Mouse (Mus musculus) adrenal gland, postnatal 25 days (tissue): Measurements from ENCODE around the gene Plekhg6. TPM values are rescaled to one million over a fixed set of nuclear protein-coding genes. Genes with fewer than 3 reads are reported as not detected.

Experiments
- DNase-seq: peaks from one replicate; pipeline ENCODE4 v3.0.0; 2021; ENCODE audit warnings: mixed read lengths
- total RNA-seq: library from RNA; stranded (reverse); gene quantifications from 2 replicates; pipeline ENCODE4 v1.2.3, GENCODE M21; 2021

The Plekhg6 gene
- total RNA-seq, 1 experiment from 2014 or later = 0.30 TPM

DNA sequence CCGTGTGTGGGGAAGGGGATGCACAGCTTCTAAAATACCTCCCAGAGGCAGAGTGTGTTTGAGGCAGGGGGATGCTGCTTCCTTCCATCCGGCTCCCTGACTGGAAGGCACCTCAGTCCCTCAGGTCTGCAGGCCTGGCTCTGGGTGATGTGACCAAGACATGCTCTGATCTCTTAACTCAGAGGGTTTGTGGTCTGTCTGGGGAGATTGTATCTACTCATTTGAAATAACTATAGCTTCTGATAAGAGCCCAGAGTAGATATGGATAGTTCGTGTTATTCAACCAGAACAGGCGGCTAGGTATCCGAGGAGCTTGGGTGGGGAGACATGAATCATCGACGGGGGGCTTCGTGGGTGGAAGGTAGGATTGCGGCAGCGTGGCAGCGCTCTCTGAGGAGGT is 27.4 kb downstream of the Plekhg6 start:
- no peak for DNase-seq

DNA sequence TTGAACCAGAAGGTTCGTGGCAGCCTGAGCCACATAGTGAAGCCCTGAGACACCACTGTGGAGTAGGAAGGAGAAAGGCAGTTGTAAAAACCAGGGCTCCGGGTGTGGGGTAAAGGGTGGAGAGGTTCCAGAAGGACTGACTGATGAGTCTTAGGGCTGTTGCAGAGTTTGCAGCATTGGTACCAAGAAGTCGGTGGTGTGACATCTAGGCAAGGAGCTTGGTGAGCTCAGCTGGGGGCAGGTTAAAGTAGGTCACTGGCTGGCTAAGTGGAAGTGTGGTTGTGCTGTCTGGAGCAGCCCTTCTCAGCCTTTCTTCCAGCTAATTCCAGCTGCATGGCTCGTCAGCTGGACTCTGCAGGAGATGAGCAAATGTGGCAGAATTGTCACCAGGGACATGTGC is 27.8 kb downstream of the Plekhg6 start:
- DNase-seq = no peak

DNA sequence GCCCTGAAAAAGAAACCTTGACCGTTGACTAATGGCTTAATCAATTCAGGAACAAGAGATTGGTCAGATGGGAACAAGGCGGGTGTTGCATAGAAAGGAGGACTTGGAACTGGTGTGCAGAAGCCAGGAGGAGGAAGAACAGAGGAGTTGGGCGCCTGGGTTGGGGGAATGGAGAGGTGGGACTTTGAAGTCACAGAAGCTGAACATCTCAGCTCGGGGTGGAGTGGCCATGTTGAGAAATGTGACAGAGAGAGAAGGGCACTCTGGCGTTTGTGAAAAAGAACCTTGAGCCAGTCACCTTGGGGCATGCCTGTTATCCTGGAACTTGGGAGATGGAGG is 28.6 kb downstream of the Plekhg6 start:
- no peak for DNase-seq

- peak; percentile 69 for DNase-seq
These were observed 29.1 kb downstream of the Plekhg6 start for GRCm38 (mm10) chr6:125351368-125352045.

- no peak for DNase-seq
These were observed 29.6 kb downstream of the Plekhg6 start for GRCm38 (mm10) chr6:125350995-125351324.

DNA sequence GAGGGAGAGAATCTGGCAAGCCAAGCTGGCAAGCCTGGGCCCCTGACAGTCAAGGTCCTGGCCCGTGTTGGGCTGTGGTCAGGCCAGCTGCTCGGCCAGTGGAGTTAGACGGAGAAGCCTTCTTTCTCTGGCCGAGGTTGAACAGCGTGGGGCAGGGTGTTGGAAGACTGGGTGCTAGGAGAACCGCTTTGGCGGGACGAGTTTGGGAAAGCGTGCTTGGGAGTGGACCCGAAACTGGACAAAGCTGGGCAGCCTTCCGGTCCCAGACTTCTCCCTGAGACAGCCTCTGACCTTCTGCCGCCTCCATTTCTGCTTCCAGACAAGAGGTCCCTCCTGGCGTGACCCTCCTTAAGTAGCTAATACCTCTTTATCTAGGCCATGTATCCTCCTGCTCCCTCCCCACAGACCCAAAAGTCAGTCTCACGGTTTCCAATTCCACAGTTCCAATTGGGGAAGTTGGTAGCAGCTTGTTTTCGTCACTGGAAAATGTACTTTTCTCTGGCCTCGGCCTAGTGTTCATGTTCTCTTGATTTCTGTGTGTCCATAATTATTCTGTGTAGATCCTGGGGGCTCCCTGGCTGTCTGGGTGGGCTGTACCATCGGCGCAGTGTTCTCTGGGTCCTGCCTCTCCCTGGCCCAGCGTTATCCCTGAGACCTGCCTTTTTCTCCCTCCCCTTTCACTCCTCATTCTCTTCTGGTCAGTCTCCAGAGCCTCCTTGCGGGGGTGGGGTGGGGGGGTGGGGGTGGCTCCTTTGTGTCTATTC is 30.2 kb downstream of the Plekhg6 start:
- DNase-seq = peak; percentile 55

DNA sequence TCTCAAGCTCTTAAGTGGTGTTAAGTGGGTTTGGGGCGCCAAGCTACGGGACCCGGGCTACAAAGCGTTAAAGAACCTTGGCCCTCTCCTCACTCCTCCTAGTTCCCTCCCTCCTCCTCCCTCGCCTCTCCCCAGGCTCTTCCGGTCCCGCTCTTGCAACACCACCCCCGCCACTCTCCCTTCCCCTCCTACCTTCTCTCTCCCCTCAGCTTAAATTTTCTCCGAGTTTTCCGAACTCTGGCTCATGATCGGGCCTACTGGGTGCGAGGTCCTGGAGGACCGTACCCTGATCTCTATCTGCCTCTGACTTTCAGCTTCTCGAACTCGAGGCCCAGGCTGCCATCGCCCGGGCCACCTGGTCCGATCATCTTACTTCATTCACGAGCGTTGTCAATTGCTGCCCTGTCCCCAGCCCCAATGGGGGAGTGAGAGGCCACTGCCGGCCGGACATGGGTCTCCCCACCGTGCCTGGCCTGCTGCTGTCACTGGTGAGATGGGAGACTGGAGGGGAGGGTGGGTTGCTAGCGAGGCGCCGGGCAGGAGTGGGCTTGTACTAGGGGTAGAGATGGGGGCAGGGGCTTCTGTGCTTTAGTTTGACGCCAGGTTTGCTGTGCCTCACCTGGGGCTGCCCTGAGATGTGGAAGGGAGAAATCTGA is 30.9 kb downstream of the Plekhg6 start:
- DNase-seq = peak; percentile 69

GRCm38 (mm10) chr6:125348721-125349574 is 31.6 kb downstream of the Plekhg6 start, which contains the start of gene Tnfrsf1a:
Gene Tnfrsf1a, plus strand, starts transcription at chr6:125349362.
- DNase-seq = no peak

DNA sequence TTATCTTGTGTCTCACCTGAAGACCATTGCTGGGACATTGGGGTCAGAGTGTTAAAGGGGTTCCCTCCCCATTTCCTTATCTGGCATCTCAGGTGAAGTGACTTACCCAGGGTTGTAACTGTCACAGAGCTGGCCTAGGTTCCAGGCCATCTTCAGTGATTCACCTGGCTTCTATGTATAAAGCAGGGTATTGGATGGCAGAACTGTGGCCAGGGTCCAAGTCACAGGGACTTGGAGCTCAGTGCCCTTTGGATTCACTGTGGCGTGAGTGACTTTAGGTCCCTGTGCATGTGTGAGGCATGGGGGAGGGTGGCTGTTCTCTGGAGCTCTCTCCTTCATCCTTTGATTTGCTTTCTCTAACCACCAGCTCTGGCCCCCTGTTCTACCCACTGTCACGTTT is 34.6 kb downstream of the Plekhg6 start:
- no peak for DNase-seq

DNA sequence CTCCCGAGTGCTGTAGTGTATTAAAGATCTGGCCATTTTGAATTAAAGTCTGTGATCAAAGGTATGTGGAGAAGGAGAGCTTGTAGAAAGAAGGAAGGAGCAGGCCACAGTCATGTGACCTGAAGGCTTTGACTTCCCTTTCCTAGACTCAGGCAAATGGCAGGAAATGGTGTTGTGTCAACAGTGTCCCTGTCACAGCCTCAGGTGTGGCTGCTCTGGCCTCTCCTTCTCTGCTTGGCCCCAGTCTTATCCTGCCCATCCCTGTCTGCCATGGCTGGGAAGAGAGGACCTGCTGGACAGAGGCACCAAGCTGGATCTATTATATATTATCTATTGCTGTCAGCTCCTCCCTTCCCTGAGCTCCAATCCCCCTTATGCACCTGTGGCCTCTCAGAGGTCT is 35.0 kb downstream of the Plekhg6 start:
- no peak for DNase-seq

DNA sequence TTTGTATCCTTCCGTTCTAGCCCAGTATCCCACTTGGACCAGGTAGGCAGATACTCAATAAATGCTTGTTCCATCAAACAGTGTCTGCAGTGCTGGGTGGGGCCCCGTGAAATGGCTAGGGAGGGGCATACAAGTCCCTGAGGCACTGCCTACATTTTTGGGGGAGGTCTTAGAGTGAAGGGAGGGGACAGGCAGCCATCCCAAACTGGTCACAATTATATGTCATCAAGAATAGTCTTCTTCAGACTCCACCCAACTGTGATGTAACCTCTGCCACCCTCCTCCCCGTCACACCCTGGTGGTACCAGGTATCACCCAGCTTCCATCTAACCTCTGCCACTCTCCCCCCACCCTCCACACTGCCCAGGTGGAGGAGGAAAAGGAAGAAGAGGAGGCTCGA is 35.7 kb downstream of the Plekhg6 start:
- DNase-seq = no peak

DNA sequence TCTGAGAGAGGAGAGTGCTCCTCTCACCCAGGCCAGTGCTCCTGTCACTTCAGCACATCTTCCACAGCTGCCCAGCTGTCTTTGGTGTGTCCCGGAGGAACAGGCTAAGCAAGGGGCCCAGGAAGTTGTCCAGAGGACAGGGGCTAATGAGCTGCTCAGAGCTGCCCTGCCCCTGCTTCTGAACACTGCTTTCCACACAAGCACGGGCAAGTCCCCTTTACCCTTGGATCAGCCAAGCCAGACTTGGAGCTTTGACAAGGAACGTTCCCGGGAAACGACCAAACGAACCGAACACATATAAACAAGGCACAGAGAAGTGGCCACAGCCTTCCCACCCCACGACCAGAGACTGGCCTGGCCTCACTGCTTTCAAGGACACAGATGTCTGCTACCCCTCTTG is 36.5 kb downstream of the Plekhg6 start:
- no peak for DNase-seq

GRCm38 (mm10) chr6:125342198-125342597 is 38.4 kb downstream of the Plekhg6 start:
- no peak for DNase-seq

DNA sequence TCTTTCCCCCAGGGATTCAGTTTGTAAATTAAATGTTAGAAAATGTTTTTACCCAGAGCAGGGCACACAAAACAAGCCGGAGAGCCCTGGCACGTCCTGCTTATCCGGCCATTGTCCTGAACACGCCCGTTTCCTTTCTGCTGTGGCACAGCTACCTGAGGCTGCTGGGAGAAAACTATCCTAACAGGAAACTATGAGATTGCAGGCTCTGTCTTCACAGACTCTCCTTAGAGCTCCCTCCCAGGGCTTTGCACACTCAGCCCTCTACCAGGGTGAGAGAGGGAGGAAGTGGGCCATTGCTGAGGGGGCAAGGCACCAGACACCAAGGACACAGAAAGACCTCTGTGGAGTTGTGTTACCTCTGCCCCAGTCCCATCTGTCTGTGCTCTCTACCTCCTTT is 40.3 kb downstream of the Plekhg6 start:
- no peak for DNase-seq

DNA sequence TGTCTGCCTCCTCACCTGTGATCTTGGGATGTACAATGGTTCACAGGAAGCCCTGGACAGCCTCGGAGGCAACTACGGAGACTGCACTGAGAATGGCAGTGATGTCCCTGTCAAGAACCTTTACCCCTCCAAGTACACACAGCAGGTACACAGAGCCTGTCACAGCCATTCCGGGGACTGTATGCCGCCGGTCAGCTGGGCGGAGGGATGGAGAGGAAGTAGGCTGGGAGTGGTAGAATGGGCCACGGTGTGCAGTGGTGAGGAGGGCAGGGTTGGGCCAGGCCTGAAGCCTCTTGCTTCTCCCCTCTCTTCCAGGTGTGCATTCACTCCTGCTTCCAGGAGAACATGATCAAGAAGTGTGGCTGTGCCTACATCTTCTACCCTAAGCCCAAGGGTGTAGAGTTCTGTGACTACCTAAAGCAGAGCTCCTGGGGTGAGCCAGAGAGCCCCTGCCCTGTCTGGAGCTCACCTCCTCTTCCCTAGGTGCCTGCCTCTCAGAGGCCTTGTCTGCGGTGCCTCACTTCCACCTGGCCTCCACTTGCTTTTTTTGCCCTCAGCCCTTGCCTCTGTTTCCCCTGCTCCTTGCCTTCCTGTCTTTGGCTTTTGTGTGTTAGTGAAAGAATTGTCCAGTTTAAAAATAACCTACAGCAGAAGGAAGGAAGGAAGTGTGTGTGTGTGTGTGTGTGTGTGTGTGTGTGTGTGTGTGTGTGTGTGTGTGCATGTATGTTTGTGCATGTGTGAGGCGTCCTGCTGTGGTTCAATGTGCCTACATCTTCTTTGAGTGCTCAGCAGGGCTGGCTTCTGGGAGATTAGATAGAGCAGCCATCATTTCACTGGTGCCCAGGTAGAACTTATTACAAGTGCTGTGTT is 41.6 kb downstream of the Plekhg6 start:
- no peak for DNase-seq

GRCm38 (mm10) chr6:125334356-125334755 is 46.2 kb downstream of the Plekhg6 start:
- DNase-seq = no peak

DNA sequence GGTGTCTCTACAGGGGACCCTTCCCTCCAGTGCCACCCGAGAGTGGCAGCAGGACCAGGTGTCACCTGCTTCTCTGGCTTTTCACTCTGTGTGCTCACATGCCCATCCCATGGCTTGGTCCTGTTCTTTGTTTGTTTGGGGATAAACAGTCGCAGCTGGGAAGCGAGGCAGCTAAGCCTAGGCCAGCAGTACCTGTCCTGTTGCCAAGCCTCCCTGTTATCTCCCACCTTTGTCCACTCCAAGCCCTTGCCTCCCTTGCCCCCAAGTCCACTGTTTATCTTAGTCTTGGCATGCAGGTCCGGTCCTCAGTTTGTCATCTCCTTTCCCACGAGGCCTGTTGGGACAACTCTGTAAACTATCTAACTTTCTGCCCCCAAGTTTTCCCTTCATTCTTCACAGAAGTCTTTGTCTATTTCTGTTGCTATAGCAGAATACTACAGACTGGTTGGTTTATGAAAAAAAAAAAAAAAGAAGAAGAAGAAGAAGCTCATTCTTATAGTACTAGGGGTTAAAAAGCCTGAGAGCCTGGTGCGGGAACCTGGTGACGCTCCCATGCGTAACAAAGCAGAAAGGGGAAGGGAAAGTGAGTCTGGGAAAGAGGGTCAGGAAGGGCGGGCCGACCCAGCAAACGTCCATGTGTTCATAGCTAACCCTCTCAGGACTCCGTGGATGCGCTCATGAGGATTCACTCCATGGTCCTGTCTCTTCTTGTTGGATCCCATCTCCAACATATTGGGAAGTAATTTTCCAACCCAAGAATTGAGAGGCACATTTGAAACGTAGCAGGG is 47.3 kb downstream of the Plekhg6 start:
- DNase-seq = no peak

- DNase-seq = peak; percentile 95
These were observed 49.8 kb downstream of the Plekhg6 start for GRCm38 (mm10) chr6:125330626-125331326.

DNA sequence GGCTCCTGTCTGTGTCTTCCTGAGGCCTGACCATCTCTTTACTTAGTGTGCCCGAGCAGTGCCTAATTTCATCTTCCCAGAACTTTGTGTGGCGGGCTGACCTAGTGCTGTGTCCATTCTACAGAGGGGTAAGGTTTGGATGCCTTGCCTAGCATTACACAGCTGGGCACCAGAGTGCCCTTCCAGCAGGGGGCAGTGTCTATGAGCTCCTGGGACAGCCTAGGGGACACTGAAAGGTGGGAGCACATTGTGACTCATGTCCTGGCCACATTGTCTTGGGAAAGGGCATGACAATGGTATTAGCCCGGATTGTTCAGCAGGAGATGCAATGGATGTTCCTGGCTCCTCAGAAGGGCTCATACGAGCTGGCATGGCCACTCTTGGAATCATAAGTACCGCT is 52.4 kb downstream of the Plekhg6 start:
- peak; percentile 52 for DNase-seq

- no peak for DNase-seq
These were observed 55.3 kb downstream of the Plekhg6 start for GRCm38 (mm10) chr6:125325337-125325736.
